In the genomic region with DNA sequence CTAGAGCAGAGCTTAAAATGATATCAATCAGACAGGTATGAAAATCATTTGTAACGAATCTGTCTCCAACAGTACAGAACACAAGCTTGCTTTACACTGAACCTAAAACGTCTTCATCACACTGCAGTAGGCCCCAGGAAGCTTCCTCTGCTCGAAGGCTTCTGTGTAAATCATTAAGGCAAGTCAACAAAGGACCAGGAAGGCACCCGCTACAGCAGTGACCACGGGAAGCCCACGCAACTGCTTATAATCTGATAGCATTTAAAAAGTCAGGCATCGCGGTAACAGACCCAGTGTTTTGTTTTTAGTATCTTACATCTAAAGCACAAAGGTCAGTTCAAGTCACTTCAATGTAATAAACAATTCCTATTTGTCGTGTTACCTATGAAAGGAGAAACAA, we compare ENCODE assay signal across 14 mouse cellular contexts.
DNase-seq lines count a peak whose midpoint lies in the region; ATAC-seq lines count a peak whose summit lies in the region.
"Had no signal": no experiment of that assay in that cellular context is flagged by ENCODE, and none has a peak within 500 bp of the region (broad histone marks: within the 10 kb centered on the region; RNA-seq: fewer than 3 reads in every experiment).

No protein-coding gene starts in this region.

- no peak for ATAC-seq in midbrain, embryonic 13.5 days
- no peak for ATAC-seq in midbrain, embryonic 14.5 days (ENCODE audit: low FRiP score, low TSS enrichment)
- no peak for ATAC-seq in forebrain, embryonic 13.5 days
- ATAC-seq: forebrain, embryonic 14.5 days; midbrain, embryonic 15.5 days had no signal

- H3K27ac ChIP-seq in midbrain, embryonic 13.5 days: 0 out of 2 replicates have a peak overlapping the region, but pooled peaks have one; percentile 6
- no peak overlapping the region for H3K27ac ChIP-seq in midbrain, embryonic 14.5 days (replicated peaks; ENCODE audit: low read depth, low read length)
- no peak overlapping the region for H3K27ac ChIP-seq in forebrain, embryonic 13.5 days
- H3K27ac ChIP-seq: hindbrain, embryonic 15.5 days; midbrain, embryonic 15.5 days had no signal

- H3K4me2 ChIP-seq in midbrain, embryonic 13.5 days (replicated peaks): no peak overlapping the region
- H3K4me2 ChIP-seq in midbrain, embryonic 14.5 days (ENCODE audit: low read length): no peak overlapping the region
- no peak overlapping the region for H3K4me2 ChIP-seq in forebrain, embryonic 13.5 days
- H3K4me2 ChIP-seq: hindbrain, embryonic 15.5 days; liver, embryonic 11.5 days; midbrain, embryonic 15.5 days had no signal

- 0 out of 2 replicates have a peak, but pooled peaks cover 2% of the 10 kb centered on the region for H3K4me1 ChIP-seq in midbrain, embryonic 13.5 days (replicated peaks)
- no peaks in the 10 kb centered on the region for H3K4me1 ChIP-seq in midbrain, embryonic 14.5 days (ENCODE audit: control insufficient read depth, insufficient read depth, low read length)
- H3K4me1 ChIP-seq in forebrain, embryonic 13.5 days: no peaks in the 10 kb centered on the region
- H3K4me1 ChIP-seq: hindbrain, embryonic 15.5 days; midbrain, embryonic 15.5 days had no signal

- peaks cover 72% of the 10 kb centered on the region for H3K36me3 ChIP-seq in midbrain, embryonic 13.5 days
- peaks cover 61% of the 10 kb centered on the region for H3K36me3 ChIP-seq in midbrain, embryonic 14.5 days (ENCODE audit: control insufficient read depth, insufficient read depth, low read length)
- peaks cover 70% of the 10 kb centered on the region for H3K36me3 ChIP-seq in forebrain, embryonic 13.5 days (ENCODE audit: poor library complexity, severe bottlenecking)

- intact Hi-C loops in gastrocnemius, postnatal 14 days (cut with DNase I; ENCODE audit: low total_unique reads): no loop called here

- DNase-seq in gastrocnemius, postnatal 14 days: peak; percentile 17
- no peak for DNase-seq in gastrocnemius, postnatal 4 days (ENCODE audit: low spot score in 2 of 2)
- no peak for DNase-seq in midbrain, embryonic 14.5 days
- peak; percentile 28 for DNase-seq in kidney, adult 9 months
- peak; percentile 39 for DNase-seq in yolk sac, embryonic 10.5 days (ENCODE audit: low spot score)
- no peak for DNase-seq in adipocyte (ENCODE audit: low spot score)
- DNase-seq: cerebellum, postnatal 10 days; thymus, adult 18-20 months had no signal

- no peak overlapping the region for H3K9ac ChIP-seq in midbrain, embryonic 13.5 days (replicated peaks)
- no peak overlapping the region for H3K9ac ChIP-seq in midbrain, embryonic 14.5 days (replicated peaks; ENCODE audit: low read length)
- H3K9ac ChIP-seq in forebrain, embryonic 13.5 days: no peak overlapping the region
- H3K9ac ChIP-seq: hindbrain, embryonic 15.5 days; midbrain, embryonic 15.5 days had no signal

- WGBS in midbrain, embryonic 13.5 days: 58% methylated on average over 9 of the region's 9 CpGs
- WGBS in midbrain, embryonic 14.5 days: 47% methylated on average over 9 of the region's 9 CpGs
- 78% methylated on average over 9 of the region's 9 CpGs for WGBS in forebrain, embryonic 13.5 days

- no peak overlapping the region for H3K4me3 ChIP-seq in midbrain, embryonic 13.5 days (replicated peaks)
- H3K4me3 ChIP-seq in midbrain, embryonic 14.5 days (replicated peaks; ENCODE audit: low read depth, low read length): no peak overlapping the region
- no peak overlapping the region for H3K4me3 ChIP-seq in forebrain, embryonic 13.5 days
- H3K4me3 ChIP-seq: hindbrain, embryonic 15.5 days; midbrain, embryonic 15.5 days had no signal

- H3K27me3 ChIP-seq in midbrain, embryonic 13.5 days: no peaks in the 10 kb centered on the region
- no peaks in the 10 kb centered on the region for H3K27me3 ChIP-seq in midbrain, embryonic 14.5 days (ENCODE audit: control insufficient read depth, insufficient read depth, low read length)
- no peaks in the 10 kb centered on the region for H3K27me3 ChIP-seq in forebrain, embryonic 13.5 days
- H3K27me3 ChIP-seq: hindbrain, embryonic 15.5 days; midbrain, embryonic 15.5 days had no signal

- H3K9me3 ChIP-seq in midbrain, embryonic 13.5 days: no peaks in the 10 kb centered on the region
- H3K9me3 ChIP-seq in midbrain, embryonic 14.5 days (ENCODE audit: control insufficient read depth, low read length): no peaks in the 10 kb centered on the region
- H3K9me3 ChIP-seq in forebrain, embryonic 13.5 days (replicated peaks): no peaks in the 10 kb centered on the region
- H3K9me3 ChIP-seq: hindbrain, embryonic 15.5 days; midbrain, embryonic 15.5 days had no signal

Comparison
In these comparisons a context has a peak if more than half of its experiments do, and no peak if none do; other contexts are left out.
1. DNase-seq: peak in gastrocnemius, postnatal 14 days (single experiment), kidney, adult 9 months (single experiment) and yolk sac, embryonic 10.5 days (single experiment); none in gastrocnemius, postnatal 4 days (0 of 2), midbrain, embryonic 14.5 days (single experiment) and adipocyte (single experiment).